Comparison of ENCODE assay signal across 16 mouse cellular contexts in genomic region chr14:76178447-76178846, GRCm38 (mm10).
DNase-seq lines count a peak whose midpoint lies in the region; ATAC-seq and TF ChIP-seq lines count a peak whose summit lies in the region.
"Had no signal": no experiment of that assay in that cellular context is flagged by ENCODE, and none has a peak within 500 bp of the region (broad histone marks: within the 10 kb centered on the region; RNA-seq: fewer than 3 reads in every experiment).

No protein-coding gene starts in this region.

- no peaks in the 10 kb centered on the region for H3K27me3 ChIP-seq in hindbrain, postnatal 0 days (ENCODE audit: insufficient read depth, low read length)
- no peaks in the 10 kb centered on the region for H3K27me3 ChIP-seq in hindbrain, embryonic 10.5 days (ENCODE audit: insufficient read depth, poor library complexity, severe bottlenecking)
- H3K27me3 ChIP-seq in midbrain, postnatal 0 days (ENCODE audit: insufficient read depth, low read length), result no peaks in the 10 kb centered on the region
- no peaks in the 10 kb centered on the region for H3K27me3 ChIP-seq in midbrain, embryonic 16.5 days (ENCODE audit: control insufficient read depth, insufficient read depth, low read depth, low read length)
- no peaks in the 10 kb centered on the region for H3K27me3 ChIP-seq in small intestine, adult 2 months (ENCODE audit: control insufficient read depth, insufficient read depth, low read length)
- H3K27me3 ChIP-seq in forebrain, embryonic 14.5 days (replicated peaks; ENCODE audit: control insufficient read depth, insufficient read depth, low read length), result no peaks in the 10 kb centered on the region
- H3K27me3 ChIP-seq: embryonic facial prominence, embryonic 12.5 days; limb, embryonic 12.5 days had no signal

- no peaks in the 10 kb centered on the region for H3K9me3 ChIP-seq in hindbrain, postnatal 0 days (ENCODE audit: low read length)
- H3K9me3 ChIP-seq in hindbrain, embryonic 10.5 days, result no peaks in the 10 kb centered on the region
- H3K9me3 ChIP-seq in midbrain, postnatal 0 days (ENCODE audit: low read length), result no peaks in the 10 kb centered on the region
- H3K9me3 ChIP-seq in midbrain, embryonic 16.5 days (replicated peaks; ENCODE audit: control insufficient read depth, low read length, poor library complexity, severe bottlenecking), result no peaks in the 10 kb centered on the region
- no peaks in the 10 kb centered on the region for H3K9me3 ChIP-seq in forebrain, embryonic 14.5 days (replicated peaks; ENCODE audit: control insufficient read depth, low read length)
- H3K9me3 ChIP-seq: embryonic facial prominence, embryonic 12.5 days; limb, embryonic 12.5 days had no signal

- no peak overlapping the region for H3K27ac ChIP-seq in hindbrain, postnatal 0 days
- no peak overlapping the region for H3K27ac ChIP-seq in hindbrain, embryonic 10.5 days
- no peak overlapping the region for H3K27ac ChIP-seq in midbrain, postnatal 0 days (ENCODE audit: low read depth, low read length)
- H3K27ac ChIP-seq in midbrain, embryonic 16.5 days (ENCODE audit: low read length), result no peak overlapping the region
- no peak overlapping the region for H3K27ac ChIP-seq in bone marrow, adult 2 months (ENCODE audit: control insufficient read depth, insufficient read depth, low read depth, low read length, poor library complexity)
- H3K27ac ChIP-seq in small intestine, adult 2 months (ENCODE audit: insufficient read depth, low read depth, low read length), result no peak overlapping the region
- H3K27ac ChIP-seq in forebrain, embryonic 14.5 days (ENCODE audit: low read depth, low read length), result no peak overlapping the region
- H3K27ac ChIP-seq: embryonic facial prominence, embryonic 12.5 days; limb, embryonic 12.5 days had no signal

- H3K9ac ChIP-seq in hindbrain, postnatal 0 days (replicated peaks; ENCODE audit: low read length), result no peak overlapping the region
- H3K9ac ChIP-seq in midbrain, postnatal 0 days (replicated peaks; ENCODE audit: low read length, poor library complexity, severe bottlenecking), result no peak overlapping the region
- H3K9ac ChIP-seq in midbrain, embryonic 16.5 days (ENCODE audit: low read depth, low read length), result no peak overlapping the region
- H3K9ac ChIP-seq in forebrain, embryonic 14.5 days (ENCODE audit: low read length), result no peak overlapping the region
- H3K9ac ChIP-seq: embryonic facial prominence, embryonic 12.5 days; limb, embryonic 12.5 days had no signal

- no peaks in the 10 kb centered on the region for H3K36me3 ChIP-seq in hindbrain, postnatal 0 days (ENCODE audit: insufficient read depth, low read length)
- H3K36me3 ChIP-seq in hindbrain, embryonic 10.5 days, result no peaks in the 10 kb centered on the region
- no peaks in the 10 kb centered on the region for H3K36me3 ChIP-seq in midbrain, postnatal 0 days (ENCODE audit: insufficient read depth, low read length)
- no peaks in the 10 kb centered on the region for H3K36me3 ChIP-seq in midbrain, embryonic 16.5 days (ENCODE audit: control insufficient read depth, insufficient read depth, low read length)
- H3K36me3 ChIP-seq in small intestine, adult 2 months (ENCODE audit: control insufficient read depth, insufficient read depth, low read length), result no peaks in the 10 kb centered on the region
- no peaks in the 10 kb centered on the region for H3K36me3 ChIP-seq in forebrain, embryonic 14.5 days (ENCODE audit: control insufficient read depth, insufficient read depth, low read length)
- H3K36me3 ChIP-seq: embryonic facial prominence, embryonic 12.5 days; limb, embryonic 12.5 days had no signal

- H3K4me3 ChIP-seq in hindbrain, postnatal 0 days (ENCODE audit: low read length), result no peak overlapping the region
- H3K4me3 ChIP-seq in hindbrain, embryonic 10.5 days, result no peak overlapping the region
- no peak overlapping the region for H3K4me3 ChIP-seq in midbrain, postnatal 0 days (ENCODE audit: low read depth, low read length)
- H3K4me3 ChIP-seq in midbrain, embryonic 16.5 days (ENCODE audit: low read depth, low read length), result no peak overlapping the region
- H3K4me3 ChIP-seq in bone marrow, adult 2 months (replicated peaks; ENCODE audit: control insufficient read depth, low read depth, low read length), result no peak overlapping the region
- H3K4me3 ChIP-seq in small intestine, adult 2 months (ENCODE audit: low read depth, low read length), result no peak overlapping the region
- H3K4me3 ChIP-seq in forebrain, embryonic 14.5 days (ENCODE audit: low read depth, low read length), result no peak overlapping the region
- H3K4me3 ChIP-seq: embryonic facial prominence, embryonic 12.5 days; limb, embryonic 12.5 days had no signal

- ATAC-seq in hindbrain, postnatal 0 days, result no peak
- ATAC-seq in midbrain, postnatal 0 days (ENCODE audit: low FRiP score), result no peak
- ATAC-seq in midbrain, embryonic 16.5 days, result no peak
- no peak for ATAC-seq in forebrain, embryonic 14.5 days

- DNase-seq in hindbrain, postnatal 0 days (ENCODE audit: low spot score), result no peak
- no peak for DNase-seq in hindbrain, embryonic 10.5 days (ENCODE audit: low spot score)
- DNase-seq in midbrain, postnatal 0 days (ENCODE audit: low spot score), result no peak
- DNase-seq in forebrain, embryonic 14.5 days (ENCODE audit: low spot score), result no peak
- no peak for DNase-seq in urinary bladder, adult 2 months (ENCODE audit: low spot score)
- DNase-seq: adrenal gland, adult 8-10 months; cerebellum, postnatal 14 days; heart, postnatal 10 days; kidney, postnatal 25 days; right cerebral cortex, postnatal 25 days had no signal

- WGBS in hindbrain, postnatal 0 days, result 88% methylated on average over 2 of the region's 2 CpGs
- 91% methylated on average over 2 of the region's 2 CpGs for WGBS in hindbrain, embryonic 10.5 days
- 100% methylated on average over 2 of the region's 2 CpGs for WGBS in midbrain, postnatal 0 days
- WGBS in midbrain, embryonic 16.5 days, result 88% methylated on average over 2 of the region's 2 CpGs
- WGBS in bone marrow, adult 2 months, result 78% methylated on average over 2 of the region's 2 CpGs
- 84% methylated on average over 2 of the region's 2 CpGs for WGBS in small intestine, adult 2 months
- WGBS in forebrain, embryonic 14.5 days, result 94% methylated on average over 2 of the region's 2 CpGs

- no peak for TF ChIP-seq POLR2A in bone marrow, adult 2 months (IDR thresholded peaks at IDR 0.05; ENCODE audit: borderline replicate concordance, control insufficient read depth, low read depth, low read length)
- no peak for TF ChIP-seq POLR2A in small intestine, adult 2 months (IDR thresholded peaks at IDR 0.05; ENCODE audit: low read depth, low read length)

- H3K4me1 ChIP-seq in hindbrain, postnatal 0 days (ENCODE audit: insufficient read depth, low read length), result no peaks in the 10 kb centered on the region; the same call in 1 of the 2 replicates
- peaks cover 25% of the 10 kb centered on the region for H3K4me1 ChIP-seq in hindbrain, embryonic 10.5 days (replicated peaks)
- H3K4me1 ChIP-seq in midbrain, postnatal 0 days (ENCODE audit: insufficient read depth, low read length), result no peaks in the 10 kb centered on the region
- H3K4me1 ChIP-seq in midbrain, embryonic 16.5 days (ENCODE audit: control insufficient read depth, insufficient read depth, low read length), result peaks cover 12% of the 10 kb centered on the region
- H3K4me1 ChIP-seq in bone marrow, adult 2 months (ENCODE audit: control insufficient read depth, insufficient read depth, low read length), result no peaks in the 10 kb centered on the region
- H3K4me1 ChIP-seq in small intestine, adult 2 months (ENCODE audit: control insufficient read depth, insufficient read depth, insufficient read length, low read length), result no peaks in the 10 kb centered on the region
- H3K4me1 ChIP-seq in forebrain, embryonic 14.5 days (ENCODE audit: control insufficient read depth, insufficient read depth, low read length), result peaks cover 10% of the 10 kb centered on the region
- H3K4me1 ChIP-seq: embryonic facial prominence, embryonic 12.5 days had no signal

- 0 out of 2 replicates have a peak, but pooled peaks have one; percentile 10 for TF ChIP-seq CTCF in hindbrain, postnatal 0 days (IDR thresholded peaks at IDR 0.05; ENCODE audit: low read depth)
- 0 out of 2 replicates have a peak, but pooled peaks have one; percentile 21 for TF ChIP-seq CTCF in midbrain, postnatal 0 days (IDR thresholded peaks at IDR 0.05)
- peak; percentile 43; the same call in 1 of the 2 replicates for TF ChIP-seq CTCF in bone marrow, adult 2 months (IDR thresholded peaks at IDR 0.05; ENCODE audit: control insufficient read depth, insufficient read depth, low read length)
- peak; percentile 28; the same call in 1 of the 2 replicates for TF ChIP-seq CTCF in small intestine, adult 2 months (IDR thresholded peaks at IDR 0.05; ENCODE audit: extremely low read depth, insufficient read length, insufficient replicate concordance, low read depth, low read length)

- no peak overlapping the region for H3K4me2 ChIP-seq in hindbrain, postnatal 0 days (ENCODE audit: low read depth, low read length)
- H3K4me2 ChIP-seq in midbrain, postnatal 0 days (ENCODE audit: low read depth, low read length, poor library complexity, severe bottlenecking), result no peak overlapping the region
- no peak overlapping the region for H3K4me2 ChIP-seq in midbrain, embryonic 16.5 days (ENCODE audit: low read length)
- no peak overlapping the region for H3K4me2 ChIP-seq in forebrain, embryonic 14.5 days (ENCODE audit: low read length)
- H3K4me2 ChIP-seq: embryonic facial prominence, embryonic 12.5 days; limb, embryonic 12.5 days; midbrain, embryonic 11.5 days had no signal
